Comparison of ENCODE assay signal across 8 mouse cellular contexts in genomic region chr11:102267480-102267879, GRCm38 (mm10). TPM values are rescaled to one million over a fixed set of nuclear protein-coding genes. Genes with fewer than 3 reads are reported as not detected.
DNase-seq lines count a peak whose midpoint lies in the region; ATAC-seq and TF ChIP-seq lines count a peak whose summit lies in the region.

No protein-coding gene starts in this region.

- no peaks in the 10 kb centered on the region for H3K27me3 ChIP-seq in embryonic facial prominence, embryonic 13.5 days
- H3K27me3 ChIP-seq in myocyte (ENCODE audit: control insufficient read depth, insufficient read depth, insufficient read length) = no peaks in the 10 kb centered on the region
- no peaks in the 10 kb centered on the region for H3K27me3 ChIP-seq in testis, adult 2 months (ENCODE audit: control insufficient read depth, insufficient read depth, low read length)

- peaks cover 9% of the 10 kb centered on the region for H3K4me1 ChIP-seq in embryonic facial prominence, embryonic 13.5 days
- H3K4me1 ChIP-seq in testis, adult 2 months (ENCODE audit: control insufficient read depth, insufficient read depth, low read length) = no peaks in the 10 kb centered on the region

- DNase-seq in A20 (ENCODE audit: low read depth, low spot score) = peak; percentile 62
- peak; percentile 83 for DNase-seq in adrenal gland, postnatal 10 days
- DNase-seq in heart, adult 9 months (ENCODE audit: low spot score in 2 of 2) = peak; percentile 70 to 76
- DNase-seq in kidney, adult 8-10 months = peak; percentile 60 to 71
- DNase-seq in liver = peak; percentile 64

- peak; percentile 43 for TF ChIP-seq CTCF in testis, adult 2 months (IDR thresholded peaks at IDR 0.05; ENCODE audit: control insufficient read depth, insufficient read depth, insufficient replicate concordance, low read depth, low read length)

- no peaks in the 10 kb centered on the region for H3K9me3 ChIP-seq in embryonic facial prominence, embryonic 13.5 days

- H3K27ac ChIP-seq in embryonic facial prominence, embryonic 13.5 days = no peak overlapping the region
- no peak overlapping the region for H3K27ac ChIP-seq in testis, adult 2 months (ENCODE audit: control insufficient read depth, insufficient read depth, low read depth, low read length)

- H3K79me2 ChIP-seq in myocyte (ENCODE audit: control insufficient read depth, insufficient read depth) = no peaks in the 10 kb centered on the region

- H3K4me2 ChIP-seq in embryonic facial prominence, embryonic 13.5 days = peak overlapping the region; percentile 33
- peak overlapping the region; percentile 32 for H3K4me2 ChIP-seq in myocyte (ENCODE audit: low read depth)

- ATAC-seq in embryonic facial prominence, embryonic 13.5 days (ENCODE audit: insufficient number of reproducible peaks, insufficient read depth, low FRiP score, low TSS enrichment, low read depth) = no peak

- H3K4me3 ChIP-seq in embryonic facial prominence, embryonic 13.5 days = no peak overlapping the region
- H3K4me3 ChIP-seq in myocyte = no peak overlapping the region
- no peak overlapping the region for H3K4me3 ChIP-seq in testis, adult 2 months (ENCODE audit: control insufficient read depth, low read depth, low read length)

- no peak for TF ChIP-seq POLR2A in myocyte (IDR thresholded peaks at IDR 0.05; ENCODE audit: insufficient read length, low read depth)
- no peak for TF ChIP-seq POLR2A in testis, adult 2 months (IDR thresholded peaks at IDR 0.05; ENCODE audit: control insufficient read depth, low read depth, low read length)

- H3ac ChIP-seq in myocyte (ENCODE audit: control insufficient read depth, insufficient read length) = no peak overlapping the region

- 6% methylated on average over 11 of the region's 11 CpGs for WGBS in embryonic facial prominence, embryonic 13.5 days

- H3K9ac ChIP-seq in embryonic facial prominence, embryonic 13.5 days = peak overlapping the region; percentile 58; the same call in 1 of the 2 replicates

- H3K36me3 ChIP-seq in embryonic facial prominence, embryonic 13.5 days = peaks cover 14% of the 10 kb centered on the region
- no peaks in the 10 kb centered on the region for H3K36me3 ChIP-seq in myocyte (ENCODE audit: control insufficient read depth, insufficient read depth)
- H3K36me3 ChIP-seq in testis, adult 2 months (ENCODE audit: control insufficient read depth, insufficient read depth, low read length) = no peaks in the 10 kb centered on the region; the same call in 1 of the 2 replicates

TF ChIP-seq in myocyte, 11 proteins besides CTCF, POLR2A, EP300 and RAD21:
- TF ChIP-seq USF1 (IDR thresholded peaks at IDR 0.05; ENCODE audit: low read depth) (peak; percentile 37), MYOG (IDR thresholded peaks at IDR 0.05; ENCODE audit: control insufficient read depth in 1 of 3, insufficient read depth in 1 of 3, insufficient read length in 2 of 3, low read depth in 2 of 3) (peak in 2 of 3 experiments; percentile 60 to 76), TCF3 (IDR thresholded peaks at IDR 0.05; ENCODE audit: insufficient read length, low read depth) (no peak), MAX (IDR thresholded peaks at IDR 0.05; ENCODE audit: low read depth) (no peak), SRF (IDR thresholded peaks at IDR 0.05; ENCODE audit: control insufficient read depth, insufficient read length, low read depth) (peak; percentile 17), MYOD1 (IDR thresholded peaks at IDR 0.05; ENCODE audit: control insufficient read depth in 1 of 3, insufficient read length in 2 of 3, low read depth in 2 of 3) (peak in 2 of 3 experiments; percentile 53 to 66)

RNA-seq across cellular contexts. Expression of gene Asb16, which starts 1.1 kb away (rescaled TPM):
- total RNA-seq in adrenal gland, postnatal 10 days (2021) = 1 to 10 TPM; 1.1 to 2.6 TPM
- 0.11 and 0.18 TPM in 2 replicates for polyA plus RNA-seq in embryonic facial prominence, embryonic 13.5 days (2015; fragmentation: Nextera tagmentation; extraction: Ambion mirVana)
- polyA plus RNA-seq in myocyte (2012; fragmentation: generic; extraction: Trizol) = 5.1 TPM
- polyA plus RNA-seq in testis, adult 2 months (2012; rRNA removed) = 0.10 and 0.11 TPM in 2 replicates

RNA-seq across cellular contexts. Expression of gene Tmub2, which starts 17.3 kb away (rescaled TPM):
- 10 to 100 TPM; 36.6 to 41.1 TPM for total RNA-seq in adrenal gland, postnatal 10 days (2021)
- 51.8 and 54.8 TPM in 2 replicates for polyA plus RNA-seq in embryonic facial prominence, embryonic 13.5 days (2015; fragmentation: Nextera tagmentation; extraction: Ambion mirVana)
- 39.5 TPM for polyA plus RNA-seq in myocyte (2012; fragmentation: generic; extraction: Trizol)
- polyA plus RNA-seq in testis, adult 2 months (2012; rRNA removed) = 32.6 and 35.2 TPM in 2 replicates

RNA-seq across cellular contexts. Expression of gene BC030867, which starts 18.8 kb away (rescaled TPM):
- total RNA-seq in adrenal gland, postnatal 10 days (2021) = 1 to 10 TPM; 1.9 to 4.5 TPM
- polyA plus RNA-seq in embryonic facial prominence, embryonic 13.5 days (2015; fragmentation: Nextera tagmentation; extraction: Ambion mirVana) = 18.3 and 19.7 TPM in 2 replicates
- polyA plus RNA-seq in myocyte (2012; fragmentation: generic; extraction: Trizol) = 4.4 TPM
- 31.8 and 48.5 TPM in 2 replicates for polyA plus RNA-seq in testis, adult 2 months (2012; rRNA removed)

RNA-seq across cellular contexts. Expression of gene Atxn7l3, which starts 29.0 kb away (rescaled TPM):
- 10 to 100 TPM; 47.2 to 51.3 TPM for total RNA-seq in adrenal gland, postnatal 10 days (2021)
- 21.6 and 23.8 TPM in 2 replicates for polyA plus RNA-seq in embryonic facial prominence, embryonic 13.5 days (2015; fragmentation: Nextera tagmentation; extraction: Ambion mirVana)
- 39.5 TPM for polyA plus RNA-seq in myocyte (2012; fragmentation: generic; extraction: Trizol)
- polyA plus RNA-seq in testis, adult 2 months (2012; rRNA removed) = 16.8 and 17.8 TPM in 2 replicates

RNA-seq across cellular contexts. Expression of gene Hdac5, which starts 37.5 kb away (rescaled TPM):
- total RNA-seq in adrenal gland, postnatal 10 days (2021) = 100 to 1,000 TPM in 1 of 2 experiments, 10 to 100 TPM in 1; 84.4 to 113 TPM
- polyA plus RNA-seq in embryonic facial prominence, embryonic 13.5 days (2015; fragmentation: Nextera tagmentation; extraction: Ambion mirVana) = 80.5 and 84.4 TPM in 2 replicates
- 77.3 TPM for polyA plus RNA-seq in myocyte (2012; fragmentation: generic; extraction: Trizol)
- polyA plus RNA-seq in testis, adult 2 months (2012; rRNA removed) = 68.9 and 84.1 TPM in 2 replicates
